Mouse (Mus musculus) embryonic facial prominence, embryonic 11.5 days (tissue): Measurements from ENCODE around the gene Nckap5. TPM values are rescaled to one million over a fixed set of nuclear protein-coding genes. Genes with fewer than 3 reads are reported as not detected.

Experiments used
- ATAC-seq: fragments of 200-750 bp; cut with Nextera tagmentation; replicated peaks from 2 replicates; pipeline ENCODE4 v1.8.0; 2017; ENCODE audit warnings: low read depth; ENCODE audit not compliant: insufficient number of reproducible peaks, low FRiP score, low TSS enrichment
- DNase-seq: peaks from one replicate; pipeline ENCODE4 v3.0.0-alpha.2; 2015; ENCODE audit warnings: low spot score
- H3K27ac ChIP-seq: fragments of 300-500 bp; sonication (generic); replicated peaks from 2 replicates; pipeline ENCODE4 v1.5.1; 2014; ENCODE audit warnings: mild to moderate bottlenecking, low read depth, low read length, control low read depth
- H3K27me3 ChIP-seq: fragments of 300-500 bp; sonication (generic); 2 replicates; pipeline ENCODE4 v1.6.1; 2014; ENCODE audit warnings: mild to moderate bottlenecking, low read length, moderate library complexity, mixed read lengths; ENCODE audit not compliant: control insufficient read depth, insufficient read depth
- H3K36me3 ChIP-seq: fragments of 300-500 bp; sonication (generic); replicated peaks from 2 replicates; pipeline ENCODE4 v1.6.1; 2014; ENCODE audit warnings: low read depth, mild to moderate bottlenecking, low read length, moderate library complexity, mixed read lengths; ENCODE audit not compliant: control insufficient read depth, insufficient read depth
- H3K4me1 ChIP-seq: fragments of 300-500 bp; sonication (generic); 2 replicates; pipeline ENCODE4 v1.6.1; 2014; ENCODE audit warnings: low read length, mixed read lengths; ENCODE audit not compliant: control insufficient read depth, insufficient read depth
- H3K4me2 ChIP-seq: fragments of 300-500 bp; sonication (generic); 2 replicates; pipeline ENCODE4 v1.6.1; 2014; ENCODE audit warnings: low read depth, mild to moderate bottlenecking, control low read depth, low read length, moderate library complexity
- H3K4me3 ChIP-seq: fragments of 300-500 bp; sonication (generic); 2 replicates; pipeline ENCODE4 v1.5.1; 2014; ENCODE audit warnings: low read depth, low read length, control low read depth
- H3K9ac ChIP-seq: fragments of 300-500 bp; sonication (generic); replicated peaks from 2 replicates; pipeline ENCODE4 v1.6.1; 2014; ENCODE audit warnings: mild to moderate bottlenecking, control low read depth, low read length
- H3K9me3 ChIP-seq: fragments of 300-500 bp; sonication (generic); replicated peaks from 2 replicates; pipeline ENCODE4 v1.6.1; 2016; ENCODE audit warnings: mild to moderate bottlenecking, low read length, inconsistent platforms, mixed read lengths; ENCODE audit not compliant: control insufficient read depth
- WGBS: fragments of 180-500 bp; shearing (Covaris S2); extraction: QIAGEN DNeasy Blood & Tissue Kit; methylation state at CpG from one replicate; pipeline ENCODE4 v1.1.7; 2014; 5-methylcytosine and 5-hydroxymethylcytosine counted together
- polyA plus RNA-seq: library from polyadenylated mRNA; unstranded; fragments of >200 nt; fragmentation: Nextera tagmentation; extraction: Ambion mirVana; gene quantifications from 2 replicates; pipeline ENCODE4 v1.2.1, GENCODE M21; 2014

The Nckap5 gene
- polyA plus RNA-seq, 1 experiment from 2014 or later = 5.7 TPM

GRCm38 (mm10) chr1:126603771-126604515 is 226.7 kb downstream of the Nckap5 start:
- Histone ChIP-seq H3K36me3 (no peaks in the 10 kb centered on the region), H3K27ac (no peak overlapping the region), H3K27me3 (no peaks in the 10 kb centered on the region), H3K9me3 (no peaks in the 10 kb centered on the region), H3K4me3 (no peak overlapping the region), H3K4me1 (no peaks in the 10 kb centered on the region), H3K9ac (no peak overlapping the region), H3K4me2 (no peak overlapping the region)
- ATAC-seq (no peak), DNase-seq (no peak)
- WGBS = 78% methylated on average over 7 of the region's 7 CpGs

DNA sequence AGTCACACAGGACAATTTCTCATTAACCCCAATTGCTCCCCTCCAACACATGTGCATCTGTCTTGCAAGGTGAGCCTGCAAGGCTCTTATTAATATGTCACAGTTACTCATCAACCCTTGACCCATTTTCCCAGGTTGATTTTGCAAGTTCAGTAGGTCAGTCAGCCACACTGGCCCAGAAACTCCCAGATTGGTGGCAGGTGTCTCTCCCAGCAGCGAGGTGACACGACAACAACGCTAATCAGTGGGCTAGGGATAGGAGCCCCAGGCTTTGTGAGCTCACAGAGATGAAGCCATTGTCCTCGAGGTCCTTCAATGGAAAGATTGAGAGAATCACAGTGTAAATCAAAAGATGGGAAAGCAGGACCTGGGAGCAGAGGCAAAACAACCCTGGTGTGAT is 230.0 kb downstream of the Nckap5 start:
- Histone ChIP-seq H3K4me1 (no peaks in the 10 kb centered on the region), H3K27me3 (no peaks in the 10 kb centered on the region), H3K4me2 (no peak overlapping the region), H3K4me3 (no peak overlapping the region), H3K9ac (no peak overlapping the region), H3K36me3 (no peaks in the 10 kb centered on the region), H3K27ac (no peak overlapping the region), H3K9me3 (no peaks in the 10 kb centered on the region)
- DNase-seq (no peak), ATAC-seq (no peak; the same call in 1 of the 2 replicates)
- 35% methylated on average over 4 of the region's 4 CpGs for WGBS

- H3K4me2 ChIP-seq = no peak overlapping the region
- WGBS = 38% methylated on average over 3 of the region's 3 CpGs
- H3K27me3 ChIP-seq = no peaks in the 10 kb centered on the region
- H3K4me1 ChIP-seq = no peaks in the 10 kb centered on the region
- ATAC-seq (no peak), DNase-seq (no peak)
- no peak overlapping the region for H3K27ac ChIP-seq
- no peak overlapping the region for H3K4me3 ChIP-seq
- H3K9me3 ChIP-seq = no peaks in the 10 kb centered on the region
- H3K9ac ChIP-seq = no peak overlapping the region
- H3K36me3 ChIP-seq = no peaks in the 10 kb centered on the region
Observed at GRCm38 (mm10) chr1:126597376-126597775, 233.2 kb downstream of the Nckap5 start.

DNA sequence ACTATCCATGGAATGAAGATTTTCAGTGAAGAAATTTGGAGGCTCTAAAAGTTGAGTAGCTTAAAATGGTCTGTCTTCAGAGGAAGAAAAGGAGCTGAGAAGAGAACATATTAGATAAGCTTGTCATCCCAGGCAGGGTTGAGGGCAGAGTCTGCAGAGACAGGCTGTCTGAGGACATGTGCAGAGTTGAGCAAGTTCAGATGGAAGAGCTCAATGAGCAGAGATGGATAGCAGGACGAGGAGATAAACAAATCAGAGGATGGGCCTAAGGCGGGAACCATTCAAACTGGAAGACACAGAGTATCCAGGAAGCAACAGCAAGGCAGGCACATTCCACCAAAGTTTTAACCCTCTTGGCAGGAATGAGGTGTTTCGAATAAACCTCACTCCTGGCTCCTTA is 235.8 kb downstream of the Nckap5 start:
- no peaks in the 10 kb centered on the region for H3K4me1 ChIP-seq
- no peak overlapping the region for H3K9ac ChIP-seq

GRCm38 (mm10) chr1:126593044-126593805 is 237.4 kb downstream of the Nckap5 start:
- ATAC-seq (no peak; the same call in 1 of the 2 replicates), DNase-seq (no peak)
- Histone ChIP-seq H3K4me1 (no peaks in the 10 kb centered on the region), H3K27me3 (no peaks in the 10 kb centered on the region), H3K36me3 (no peaks in the 10 kb centered on the region), H3K4me2 (no peak overlapping the region), H3K9ac (no peak overlapping the region), H3K27ac (no peak overlapping the region), H3K9me3 (no peaks in the 10 kb centered on the region), H3K4me3 (no peak overlapping the region)
- 68% methylated on average over 7 of the region's 7 CpGs for WGBS

More for the DNA sequence above, 235.8 kb downstream of the Nckap5 start:
- no peak overlapping the region for H3K27ac ChIP-seq
- WGBS = 81% methylated on average over 3 of the region's 3 CpGs
- DNase-seq = no peak
- H3K36me3 ChIP-seq = no peaks in the 10 kb centered on the region
- no peaks in the 10 kb centered on the region for H3K27me3 ChIP-seq
- H3K4me3 ChIP-seq = no peak overlapping the region
- no peak overlapping the region for H3K4me2 ChIP-seq
- no peaks in the 10 kb centered on the region for H3K9me3 ChIP-seq
- ATAC-seq = no peak

DNA sequence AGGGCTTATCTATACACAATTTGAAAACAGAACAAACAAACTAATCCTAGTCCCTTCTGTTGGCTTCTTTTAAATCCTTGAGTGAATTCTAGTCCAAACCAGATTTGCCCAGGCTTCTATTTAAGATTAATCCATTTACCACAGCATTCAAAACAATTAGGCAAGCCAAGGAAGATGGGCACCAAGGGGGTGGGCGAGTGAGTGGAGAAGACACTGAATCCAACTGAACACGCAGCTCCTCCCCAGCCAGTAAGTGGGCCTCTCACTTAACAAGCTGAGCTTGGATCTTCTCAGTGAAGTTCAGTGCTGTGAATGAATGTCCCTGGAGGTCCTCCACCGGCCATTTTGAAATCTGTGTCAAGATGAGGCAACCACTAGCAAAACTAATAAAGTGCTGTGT is 239.7 kb downstream of the Nckap5 start:
- Histone ChIP-seq H3K4me2 (no peak overlapping the region), H3K4me1 (no peaks in the 10 kb centered on the region), H3K9ac (no peak overlapping the region), H3K27me3 (no peaks in the 10 kb centered on the region), H3K27ac (no peak overlapping the region), H3K4me3 (no peak overlapping the region), H3K9me3 (no peaks in the 10 kb centered on the region), H3K36me3 (no peaks in the 10 kb centered on the region)
- DNase-seq = no peak
- no peak for ATAC-seq
- 78% methylated on average over 3 of the region's 3 CpGs for WGBS

DNA sequence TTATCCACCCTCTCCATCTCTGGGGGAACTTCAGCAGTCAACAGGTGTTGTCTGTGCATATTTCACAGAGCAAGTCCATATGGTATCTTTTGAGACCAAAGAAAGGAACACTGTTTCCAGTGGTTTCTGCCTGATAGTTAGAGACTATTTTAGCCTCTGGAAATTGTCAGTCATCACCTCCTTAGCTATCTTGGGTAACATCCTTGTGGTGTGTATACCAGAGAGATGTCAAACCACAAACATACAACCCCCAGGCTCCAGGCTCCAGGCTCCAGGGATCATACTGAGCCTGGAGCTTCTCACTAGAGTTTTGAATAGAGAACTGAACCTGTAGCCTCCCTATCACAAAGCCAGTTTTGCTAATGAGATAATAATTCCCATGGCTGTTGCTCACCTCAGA is 252.4 kb downstream of the Nckap5 start:
- H3K4me3 ChIP-seq = no peak overlapping the region
- H3K9ac ChIP-seq = no peak overlapping the region
- no peak for DNase-seq
- no peak overlapping the region for H3K27ac ChIP-seq
- H3K27me3 ChIP-seq = no peaks in the 10 kb centered on the region
- no peak for ATAC-seq
- H3K36me3 ChIP-seq = no peaks in the 10 kb centered on the region
- no peaks in the 10 kb centered on the region for H3K4me1 ChIP-seq
- no peaks in the 10 kb centered on the region for H3K9me3 ChIP-seq
- no peak overlapping the region for H3K4me2 ChIP-seq

GRCm38 (mm10) chr1:126574295-126574694 is 256.3 kb downstream of the Nckap5 start:
- Histone ChIP-seq H3K9ac (no peak overlapping the region), H3K4me3 (no peak overlapping the region), H3K27ac (no peak overlapping the region), H3K36me3 (no peaks in the 10 kb centered on the region), H3K4me2 (no peak overlapping the region), H3K9me3 (no peaks in the 10 kb centered on the region), H3K4me1 (no peaks in the 10 kb centered on the region), H3K27me3 (no peaks in the 10 kb centered on the region)
- WGBS = 83% methylated on average over 9 of the region's 9 CpGs
- ATAC-seq (no peak), DNase-seq (no peak)
